Mouse (Mus musculus) midbrain, embryonic 14.5 days (tissue): ENCODE measurements at regions not wholly inside any gene's neighbourhood (a gene's known extent, or its start where the extent isn't known, plus 50 kb on each side); places are given as distances from the start of the nearest gene placed in this dataset.

Source experiments
- ATAC-seq: fragments of 200-750 bp; cut with Nextera tagmentation; 2 replicates; pipeline ENCODE4 v1.8.0; 2017; ENCODE audit warnings: moderate number of reproducible peaks, moderate library complexity; ENCODE audit not compliant: low FRiP score, low TSS enrichment
- DNase-seq: peaks from one replicate; pipeline ENCODE4 v3.0.0-alpha.2; 2015
- H3K27ac ChIP-seq: fragments of 300-500 bp; sonication (generic); replicated peaks from 2 replicates; pipeline ENCODE4 v1.5.1; 2014; ENCODE audit warnings: mild to moderate bottlenecking, low read depth, low read length, moderate library complexity
- H3K27me3 ChIP-seq: fragments of 300-500 bp; sonication (generic); 2 replicates; pipeline ENCODE4 v1.6.1; 2014; ENCODE audit warnings: low read length, control low read depth, mixed read lengths; ENCODE audit not compliant: control insufficient read depth, insufficient read depth
- H3K36me3 ChIP-seq: fragments of 300-500 bp; sonication (generic); 2 replicates; pipeline ENCODE4 v1.6.1; 2014; ENCODE audit warnings: low read length, control low read depth; ENCODE audit not compliant: control insufficient read depth, insufficient read depth
- H3K4me1 ChIP-seq: fragments of 300-500 bp; sonication (generic); 2 replicates; pipeline ENCODE4 v1.6.1; 2014; ENCODE audit warnings: mild to moderate bottlenecking, antibody characterized with exemption, low read length, control low read depth; ENCODE audit not compliant: control insufficient read depth, insufficient read depth
- H3K4me2 ChIP-seq: fragments of 300-500 bp; sonication (generic); 2 replicates; pipeline ENCODE4 v1.6.1; 2014; ENCODE audit warnings: mild to moderate bottlenecking, low read length, moderate library complexity
- H3K4me3 ChIP-seq: fragments of 300-500 bp; sonication (generic); replicated peaks from 2 replicates; pipeline ENCODE4 v1.5.1; 2014; ENCODE audit warnings: low read depth, low read length
- H3K9ac ChIP-seq: fragments of 300-500 bp; sonication (generic); replicated peaks from 2 replicates; pipeline ENCODE4 v1.6.1; 2014; ENCODE audit warnings: mild to moderate bottlenecking, low read length, moderate library complexity
- H3K9me3 ChIP-seq: fragments of 300-500 bp; sonication (generic); 2 replicates; pipeline ENCODE4 v1.6.1; 2016; ENCODE audit warnings: low read length, control low read depth, mixed read lengths; ENCODE audit not compliant: control insufficient read depth
- WGBS: fragments of 180-500 bp; shearing (Covaris S2); extraction: QIAGEN DNeasy Blood & Tissue Kit; methylation state at CpG from one replicate; pipeline ENCODE4 v1.1.7; 2014; 5-methylcytosine and 5-hydroxymethylcytosine counted together

GRCm38 (mm10) chr6:94413987-94414360, 86.2 kb upstream of the Slc25a26 start:
- H3K27me3 ChIP-seq, result no peaks in the 10 kb centered on the region
- no peaks in the 10 kb centered on the region for H3K9me3 ChIP-seq
- DNase-seq (no peak), ATAC-seq (no peak)
- H3K4me2 ChIP-seq, result no peak overlapping the region
- H3K27ac ChIP-seq, result no peak overlapping the region
- H3K4me1 ChIP-seq, result no peaks in the 10 kb centered on the region
- no peak overlapping the region for H3K9ac ChIP-seq
- no peak overlapping the region for H3K4me3 ChIP-seq
- H3K36me3 ChIP-seq, result no peaks in the 10 kb centered on the region
- 81% methylated on average over 5 of the region's 5 CpGs for whole genome bisulfite sequencing

- no peak overlapping the region for H3K27ac ChIP-seq
- no peaks in the 10 kb centered on the region for H3K9me3 ChIP-seq
- no peak for ATAC-seq
- H3K4me3 ChIP-seq, result no peak overlapping the region
- no peak for DNase-seq
- no peaks in the 10 kb centered on the region for H3K36me3 ChIP-seq
- no peaks in the 10 kb centered on the region for H3K4me1 ChIP-seq
- no peaks in the 10 kb centered on the region for H3K27me3 ChIP-seq
- H3K9ac ChIP-seq, result no peak overlapping the region
- H3K4me2 ChIP-seq, result no peak overlapping the region
- WGBS, result 72% methylated on average over 10 of the region's 10 CpGs
These were observed 86.7 kb upstream of the Slc25a26 start for GRCm38 (mm10) chr6:94413297-94413986.

DNA sequence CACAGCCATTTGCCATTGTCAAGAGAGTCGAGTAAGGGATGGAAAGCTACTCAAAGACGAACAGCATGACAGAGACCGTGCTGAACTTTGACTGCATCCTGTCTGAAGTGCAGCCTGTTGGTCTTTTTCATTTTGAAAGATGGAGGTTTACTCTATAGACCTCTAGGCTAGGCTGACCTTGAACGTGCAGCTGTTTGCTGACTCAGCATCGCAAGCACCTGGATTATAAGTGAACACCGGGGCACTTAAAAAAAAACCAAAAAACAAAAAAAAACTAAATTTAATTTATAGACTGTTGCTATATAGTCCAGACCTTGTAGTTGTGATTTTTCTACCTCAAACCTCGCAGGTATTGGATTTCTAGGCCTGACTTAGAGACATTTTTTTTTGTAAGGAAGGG, 87.8 kb upstream of the Slc25a26 start:
- no peak overlapping the region for H3K4me3 ChIP-seq
- no peak for DNase-seq
- H3K27me3 ChIP-seq, result no peaks in the 10 kb centered on the region
- no peaks in the 10 kb centered on the region for H3K36me3 ChIP-seq
- no peak overlapping the region for H3K9ac ChIP-seq
- no peaks in the 10 kb centered on the region for H3K9me3 ChIP-seq
- H3K4me2 ChIP-seq, result no peak overlapping the region
- no peaks in the 10 kb centered on the region for H3K4me1 ChIP-seq
- WGBS, result 92% methylated on average over 7 of the region's 7 CpGs
- no peak for ATAC-seq
- H3K27ac ChIP-seq, result no peak overlapping the region

GRCm38 (mm10) chr6:94410480-94410879, 89.7 kb upstream of the Slc25a26 start:
- Histone ChIP-seq H3K4me1 (no peaks in the 10 kb centered on the region), H3K27ac (no peak overlapping the region), H3K4me3 (no peak overlapping the region), H3K9ac (no peak overlapping the region), H3K36me3 (no peaks in the 10 kb centered on the region), H3K9me3 (no peaks in the 10 kb centered on the region), H3K4me2 (no peak overlapping the region), H3K27me3 (no peaks in the 10 kb centered on the region)
- DNase-seq (no peak), ATAC-seq (no peak)
- 89% methylated on average over 2 of the region's 2 CpGs for WGBS

GRCm38 (mm10) chr6:94408996-94409395, 91.1 kb upstream of the Slc25a26 start:
- no peak for ATAC-seq
- no peak for DNase-seq
- H3K4me1 ChIP-seq, result no peaks in the 10 kb centered on the region
- H3K27me3 ChIP-seq, result no peaks in the 10 kb centered on the region
- no peak overlapping the region for H3K9ac ChIP-seq
- H3K4me2 ChIP-seq, result no peak overlapping the region
- H3K36me3 ChIP-seq, result no peaks in the 10 kb centered on the region
- H3K4me3 ChIP-seq, result no peak overlapping the region
- no peaks in the 10 kb centered on the region for H3K9me3 ChIP-seq
- 92% methylated on average over 2 of the region's 2 CpGs for WGBS
- H3K27ac ChIP-seq, result no peak overlapping the region

- Histone ChIP-seq H3K27ac (no peak overlapping the region), H3K4me3 (no peak overlapping the region), H3K9me3 (no peaks in the 10 kb centered on the region), H3K27me3 (no peaks in the 10 kb centered on the region), H3K36me3 (no peaks in the 10 kb centered on the region), H3K4me1 (no peaks in the 10 kb centered on the region), H3K9ac (no peak overlapping the region), H3K4me2 (no peak overlapping the region)
- ATAC-seq (no peak), DNase-seq (no peak)
- WGBS, result 64% methylated on average over 4 of the region's 4 CpGs
These were observed 92.4 kb upstream of the Slc25a26 start for GRCm38 (mm10) chr6:94407751-94408150.

GRCm38 (mm10) chr6:94405371-94406076, 94.6 kb upstream of the Slc25a26 start:
- no peak overlapping the region for H3K27ac ChIP-seq
- H3K4me1 ChIP-seq, result peaks cover 8% of the 10 kb centered on the region
- H3K27me3 ChIP-seq, result no peaks in the 10 kb centered on the region
- DNase-seq (no peak), ATAC-seq (no peak)
- H3K4me2 ChIP-seq, result no peak overlapping the region
- H3K9me3 ChIP-seq, result no peaks in the 10 kb centered on the region
- H3K36me3 ChIP-seq, result no peaks in the 10 kb centered on the region
- WGBS, result 92% methylated on average over 8 of the region's 8 CpGs
- H3K4me3 ChIP-seq, result no peak overlapping the region
- no peak overlapping the region for H3K9ac ChIP-seq

- Histone ChIP-seq H3K27ac (no peak overlapping the region), H3K4me2 (peak overlapping the region; percentile 47)
These were observed 98.3 kb upstream of the Slc25a26 start for GRCm38 (mm10) chr6:94401617-94402481.

More at GRCm38 (mm10) chr6:94401617-94402481, 98.3 kb upstream of the Slc25a26 start:
- Histone ChIP-seq H3K4me3 (no peak overlapping the region), H3K36me3 (no peaks in the 10 kb centered on the region), H3K9ac (no peak overlapping the region), H3K4me1 (peaks cover 11% of the 10 kb centered on the region), H3K27me3 (no peaks in the 10 kb centered on the region), H3K9me3 (no peaks in the 10 kb centered on the region)
- no peak for ATAC-seq
- WGBS, result 38% methylated on average over 9 of the region's 9 CpGs
- DNase-seq, result peak; percentile 12
